Mouse (Mus musculus): ENCODE measurements at regions not wholly inside any gene's neighbourhood (a gene's known extent, or its start where the extent isn't known, plus 50 kb on each side); places are given as distances from the start of the nearest gene placed in this dataset.

DNA sequence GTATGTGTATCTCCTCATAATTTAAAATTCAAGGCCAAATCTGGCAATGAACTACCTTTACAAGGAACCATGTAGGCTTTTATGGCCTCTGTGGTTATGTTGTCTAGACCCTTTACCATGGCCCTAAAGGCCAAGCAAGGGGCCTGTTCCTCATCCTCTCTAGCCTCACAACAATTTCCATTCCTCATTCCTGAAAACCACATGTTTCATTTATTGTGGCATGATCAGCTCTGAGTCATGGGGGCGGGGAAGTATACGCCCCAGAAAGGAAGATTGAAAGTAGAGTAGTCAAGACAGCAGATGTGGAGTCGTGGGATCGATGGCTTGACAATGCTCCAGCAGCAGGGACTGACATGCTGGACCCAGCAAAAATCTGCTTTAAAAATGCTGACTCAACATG is 326.8 kb upstream of the Rnf219 start:
- TF ChIP-seq POLR2AphosphoS2 (IDR thresholded peaks at IDR 0.05; ENCODE audit: insufficient read length, low read depth) (no peak), MAX (IDR thresholded peaks at IDR 0.05; ENCODE audit: low read depth) (no peak)

Measured in myocyte (in vitro differentiated cells).